Mouse (Mus musculus): ENCODE results near the gene Ifi27l2b.

GRCm38 (mm10) chr12:103434861-103435260 is 22.2 kb downstream of the Ifi27l2b start:
- TF ChIP-seq CTCF (conservative IDR thresholded peaks at IDR 0.05; ENCODE audit: insufficient read depth, insufficient read length, low read depth, low read length) (no peak), POLR2A (IDR thresholded peaks at IDR 0.05; ENCODE audit: low read depth, low read length) (no peak)

Data from kidney, adult 2 months (tissue).